Mouse (Mus musculus) brain, adult 2 months (tissue): ENCODE measurements at regions not wholly inside any gene's neighbourhood (a gene's known extent, or its start where the extent isn't known, plus 50 kb on each side); places are given as distances from the start of the nearest gene placed in this dataset.
"Not testable (repeated sequence)": the region's sequence is repeated elsewhere in the genome, so short reads cannot be mapped to it uniquely, and the experiment has no call there.

ENCODE experiments used
- DNase-seq: peaks from one replicate; pipeline ENCODE4 v3.0.0; 2011; ENCODE audit warnings: low read depth, low spot score

DNA sequence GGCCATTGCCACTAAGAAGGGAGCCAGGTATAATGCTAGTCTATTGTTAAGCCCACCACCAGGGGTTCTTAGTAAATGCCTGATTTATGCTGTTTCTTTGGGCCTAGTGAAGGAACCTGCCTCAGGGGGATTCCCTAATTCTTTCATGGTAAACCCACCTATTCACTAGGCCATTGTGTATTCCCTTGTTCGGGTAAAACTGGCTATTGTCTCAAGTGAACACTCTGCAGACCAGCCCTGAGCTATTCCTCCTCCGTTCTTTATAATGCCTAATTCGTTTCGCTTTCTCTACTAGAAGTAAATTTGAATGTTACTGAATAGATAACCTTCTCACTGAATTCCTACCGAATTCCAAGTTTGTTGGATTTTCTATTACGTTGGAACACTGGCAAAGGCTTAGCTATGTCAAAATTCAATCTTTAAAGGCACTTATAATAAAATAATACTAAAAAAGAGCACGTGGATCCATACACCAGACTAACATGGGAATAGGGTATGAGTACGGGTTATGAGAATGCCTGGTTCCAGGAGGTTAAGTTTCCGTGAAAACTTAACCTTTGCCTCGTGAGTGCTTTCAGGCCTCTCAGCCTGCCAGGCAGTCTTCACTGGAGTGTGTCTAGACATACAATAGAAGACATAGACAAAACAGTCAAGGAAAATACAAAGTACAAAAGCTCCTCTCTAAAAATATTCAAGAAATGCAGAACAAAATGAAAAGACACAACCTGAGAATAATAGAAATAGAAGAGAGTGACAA lies 536.8 kb upstream of the Cntn5 start:
- DNase-seq = not testable (repeated sequence)

- DNase-seq = no peak
These were observed 532.0 kb upstream of the Cntn5 start for GRCm38 (mm10) chr9:11436443-11437167.

DNA sequence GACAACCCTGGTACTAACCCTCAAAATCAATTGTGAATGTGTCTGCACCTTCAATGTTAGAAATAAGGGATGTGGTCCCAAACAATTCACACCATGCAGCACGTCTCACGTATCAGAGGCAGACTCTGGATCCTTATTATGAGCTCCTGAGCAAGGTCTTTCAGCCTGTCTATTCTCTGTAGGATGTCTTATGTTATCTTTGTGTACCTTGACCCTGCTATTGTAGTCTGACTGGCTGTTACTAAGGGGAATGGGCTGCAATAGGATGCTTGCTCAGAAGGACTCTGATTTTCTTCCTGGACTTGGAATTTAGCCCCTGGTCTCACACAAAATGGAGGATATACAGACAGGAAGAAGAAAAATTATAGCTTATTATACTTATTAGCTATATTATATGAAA lies 531.4 kb upstream of the Cntn5 start:
- DNase-seq = no peak

DNA sequence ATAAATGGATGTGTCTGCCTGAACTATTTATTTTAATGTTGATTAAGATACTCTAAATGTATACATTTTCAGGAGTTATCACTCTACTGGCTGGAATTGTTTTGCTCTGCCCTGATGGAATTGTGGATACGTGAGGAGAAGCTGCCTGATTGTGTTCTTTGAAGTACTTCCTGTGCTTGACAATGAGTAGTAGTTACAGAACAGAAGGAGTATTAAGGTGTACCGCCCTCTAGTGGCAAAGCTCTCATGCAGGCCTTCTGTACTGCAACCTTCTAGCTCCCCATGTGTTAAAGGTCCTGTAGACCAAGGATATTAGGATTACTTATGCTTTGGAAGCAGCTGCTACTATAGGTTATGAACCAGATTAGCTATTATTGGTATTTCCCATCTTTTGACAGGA lies 530.4 kb upstream of the Cntn5 start:
- peak; percentile 66 for DNase-seq

- no peak for DNase-seq
These were observed 521.9 kb upstream of the Cntn5 start for GRCm38 (mm10) chr9:11426473-11426872.

GRCm38 (mm10) chr9:11396829-11397228 lies 492.3 kb upstream of the Cntn5 start:
- DNase-seq = no peak

GRCm38 (mm10) chr9:11381648-11382075 lies 477.1 kb upstream of the Cntn5 start:
- no peak for DNase-seq

DNA sequence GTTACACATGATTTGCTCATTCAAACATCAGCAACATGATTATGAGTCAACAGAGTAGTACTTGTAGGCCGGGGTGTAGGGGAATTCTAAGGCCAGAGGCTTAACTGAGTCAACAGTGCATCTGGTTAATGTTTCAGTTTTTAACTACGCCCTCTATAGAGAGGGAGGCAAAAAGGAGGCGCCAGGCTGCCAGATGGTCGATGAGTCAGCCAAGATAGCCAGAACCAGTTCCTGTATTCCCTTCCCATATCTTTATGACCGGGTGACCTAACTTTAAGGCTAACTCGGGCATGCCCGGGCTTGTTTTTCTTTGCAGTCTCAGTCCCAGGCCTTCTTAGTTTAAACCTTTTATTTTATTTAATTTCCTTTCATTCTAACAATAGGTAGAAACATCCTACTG lies 476.0 kb upstream of the Cntn5 start:
- peak; percentile 10 for DNase-seq

- DNase-seq = no peak
These were observed 473.5 kb upstream of the Cntn5 start for GRCm38 (mm10) chr9:11378046-11378445.

DNA sequence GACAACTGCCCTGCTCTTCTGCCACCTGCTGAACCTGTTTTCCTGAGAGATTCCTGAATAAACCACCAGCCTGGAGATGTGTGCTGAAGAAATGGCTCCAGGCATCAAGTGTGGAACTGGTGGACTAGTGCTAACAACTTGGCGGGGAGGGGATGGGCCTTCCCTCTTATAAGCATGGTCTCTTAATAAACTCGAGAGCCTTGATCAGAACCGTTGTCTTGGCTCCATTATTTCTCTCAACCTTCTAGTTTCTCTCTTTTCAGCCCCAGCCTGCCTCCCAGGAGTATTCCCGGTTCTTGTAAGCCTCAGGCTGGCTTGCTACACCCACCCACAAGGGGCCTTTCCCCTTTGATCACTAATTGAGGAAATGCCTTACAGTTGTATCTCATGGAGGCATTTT lies 473.0 kb upstream of the Cntn5 start:
- no peak for DNase-seq

GRCm38 (mm10) chr9:11373294-11373903 lies 468.8 kb upstream of the Cntn5 start:
- peak; percentile 15 for DNase-seq

- DNase-seq = no peak
These were observed 463.5 kb upstream of the Cntn5 start for GRCm38 (mm10) chr9:11368056-11368455.

GRCm38 (mm10) chr9:11328900-11329299 lies 424.3 kb upstream of the Cntn5 start:
- DNase-seq = peak; percentile 3

DNA sequence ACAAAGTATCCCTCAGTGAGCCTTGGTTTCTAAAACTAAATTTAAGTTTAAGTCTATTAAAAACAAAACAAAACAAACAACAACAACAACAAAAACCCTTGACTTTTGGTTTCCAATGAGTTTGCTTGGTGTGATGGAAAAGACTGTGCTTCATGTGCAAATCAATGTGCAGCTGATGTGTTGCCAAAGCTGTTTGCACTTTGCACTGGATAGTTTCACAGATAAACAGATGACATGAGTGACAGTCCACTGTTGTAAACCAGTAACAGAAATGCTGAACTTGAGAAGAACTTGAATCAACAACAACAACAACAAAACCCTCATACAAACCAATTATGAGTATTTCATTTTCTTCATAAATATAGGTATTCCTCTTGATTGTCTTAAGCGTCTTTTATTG lies 412.6 kb upstream of the Cntn5 start:
- no peak for DNase-seq

- DNase-seq = peak; percentile 70
These were observed 392.5 kb upstream of the Cntn5 start for GRCm38 (mm10) chr9:11297116-11297515.

GRCm38 (mm10) chr9:11285135-11285534 lies 380.6 kb upstream of the Cntn5 start:
- DNase-seq = peak; percentile 33

GRCm38 (mm10) chr9:11284549-11284948 lies 380.0 kb upstream of the Cntn5 start:
- peak; percentile 94 for DNase-seq

- DNase-seq = peak; percentile 2
These were observed 375.0 kb upstream of the Cntn5 start for GRCm38 (mm10) chr9:11279409-11280127.

GRCm38 (mm10) chr9:11277810-11278209 lies 373.2 kb upstream of the Cntn5 start:
- no peak for DNase-seq

DNA sequence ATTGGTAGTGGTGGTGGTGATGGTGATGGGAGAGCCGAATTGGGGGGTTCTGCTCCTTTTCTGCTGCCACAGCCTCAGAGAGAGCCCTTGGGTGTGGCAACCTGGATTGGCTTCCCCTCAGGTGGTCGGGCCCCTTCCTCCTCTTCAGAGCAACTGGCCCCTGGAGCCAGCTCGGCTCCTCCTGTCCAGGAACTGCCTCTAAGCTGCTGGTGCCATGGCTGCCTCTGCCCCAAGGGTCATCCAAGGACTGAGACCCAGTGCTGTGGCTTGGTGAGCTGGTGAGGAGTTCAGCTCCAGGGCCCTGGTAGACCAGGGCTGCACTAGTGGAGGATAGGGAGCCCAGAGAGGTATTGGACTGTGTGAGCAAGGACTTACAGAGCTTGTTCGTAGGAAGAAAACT lies 372.4 kb upstream of the Cntn5 start:
- no peak for DNase-seq

DNA sequence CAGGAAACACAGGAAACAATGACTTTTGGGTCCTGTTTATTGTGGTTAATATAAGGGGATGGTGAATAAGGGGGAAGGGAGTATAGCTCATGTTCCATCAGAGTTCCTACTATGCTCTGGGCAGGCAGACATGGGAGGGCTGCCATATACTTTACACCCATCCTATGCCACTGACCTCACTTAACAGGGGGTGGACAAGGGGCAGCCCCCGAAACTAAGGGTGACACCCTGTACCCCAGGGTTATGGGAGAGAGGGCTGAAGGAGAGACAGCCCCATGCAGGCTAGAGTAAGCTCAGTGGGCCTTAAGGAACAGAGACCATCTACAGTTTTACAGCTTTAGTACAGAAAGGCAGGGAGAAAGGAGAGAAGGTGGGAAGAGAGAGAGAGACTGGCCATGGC lies 352.3 kb upstream of the Cntn5 start:
- no peak for DNase-seq

- peak; percentile 81 for DNase-seq
These were observed 302.3 kb upstream of the Cntn5 start for GRCm38 (mm10) chr9:11206829-11207228.
